Mouse (Mus musculus) midbrain, postnatal 0 days (tissue): ENCODE results near the gene Serpinb6b. TPM values are rescaled to one million over a fixed set of nuclear protein-coding genes. Genes with fewer than 3 reads are reported as not detected.
"Not testable (repeated sequence)": the region's sequence is repeated elsewhere in the genome, so short reads cannot be mapped to it uniquely, and the experiment has no call there.

Experiments
- ATAC-seq: fragments of 200-750 bp; cut with Nextera tagmentation; 2 replicates; pipeline ENCODE4 v1.8.0; 2017; ENCODE audit warnings: moderate number of reproducible peaks, mild to moderate bottlenecking, moderate TSS enrichment, moderate library complexity; ENCODE audit not compliant: low FRiP score
- DNase-seq: peaks from one replicate; pipeline ENCODE4 v3.0.0-alpha.2; 2015; ENCODE audit warnings: low spot score
- H3K27ac ChIP-seq: fragments of 300-500 bp; sonication (generic); 2 replicates; pipeline ENCODE4 v1.5.1; 2014; ENCODE audit warnings: low read depth, mild to moderate bottlenecking, low read length, mixed read lengths
- H3K27me3 ChIP-seq: fragments of 300-500 bp; sonication (generic); 2 replicates; pipeline ENCODE4 v1.6.1; 2014; ENCODE audit warnings: low read length, control low read depth, mixed read lengths; ENCODE audit not compliant: insufficient read depth
- H3K36me3 ChIP-seq: fragments of 300-500 bp; sonication (generic); 2 replicates; pipeline ENCODE4 v1.6.1; 2014; ENCODE audit warnings: low read length, control low read depth, mixed read lengths; ENCODE audit not compliant: insufficient read depth
- H3K4me1 ChIP-seq: fragments of 300-500 bp; sonication (generic); 2 replicates; pipeline ENCODE4 v1.6.1; 2014; ENCODE audit warnings: mild to moderate bottlenecking, control low read depth, antibody characterized with exemption, low read length, mixed read lengths; ENCODE audit not compliant: insufficient read depth
- H3K4me2 ChIP-seq: fragments of 300-500 bp; sonication (generic); 2 replicates; pipeline ENCODE4 v1.6.1; 2014; ENCODE audit warnings: low read depth, mild to moderate bottlenecking, low read length, mixed read lengths; ENCODE audit not compliant: poor library complexity, severe bottlenecking
- H3K4me3 ChIP-seq: fragments of 300-500 bp; sonication (generic); 2 replicates; pipeline ENCODE4 v1.5.1; 2014; ENCODE audit warnings: low read depth, mild to moderate bottlenecking, low read length, moderate library complexity
- H3K9ac ChIP-seq: fragments of 300-500 bp; sonication (generic); replicated peaks from 2 replicates; pipeline ENCODE4 v1.6.1; 2014; ENCODE audit warnings: mild to moderate bottlenecking, low read length, moderate library complexity, mixed read lengths; ENCODE audit not compliant: poor library complexity, severe bottlenecking
- H3K9me3 ChIP-seq: fragments of 300-500 bp; sonication (generic); 2 replicates; pipeline ENCODE4 v1.6.1; 2016; ENCODE audit warnings: low read length, control low read depth
- CTCF ChIP-seq: IDR thresholded peaks from 2 replicates; pipeline ENCODE4 v1.5.1; 2016; ENCODE audit warnings: antibody characterized with exemption, mild to moderate bottlenecking
- WGBS: fragments of 180-500 bp; shearing (Covaris S2); extraction: QIAGEN DNeasy Blood & Tissue Kit; methylation state at CpG from one replicate; pipeline ENCODE4 v1.1.7; 2014; 5-methylcytosine and 5-hydroxymethylcytosine counted together
- polyA plus RNA-seq: library from polyadenylated mRNA; unstranded; fragments of >200 nt; fragmentation: Nextera tagmentation; extraction: Ambion mirVana; gene quantifications from 2 replicates; pipeline ENCODE4 v1.2.1, GENCODE M21; 2015
- total RNA-seq: library from RNA; depleted of rRNA; stranded (reverse); fragments of >200 nt; gene quantifications from 2 replicates; pipeline ENCODE4 v1.2.3, GENCODE M21; 2014

The Serpinb6b gene
- total and polyA plus RNA-seq, 2 experiments from 2014 or later, result 1.4 to 2.5 TPM

DNA sequence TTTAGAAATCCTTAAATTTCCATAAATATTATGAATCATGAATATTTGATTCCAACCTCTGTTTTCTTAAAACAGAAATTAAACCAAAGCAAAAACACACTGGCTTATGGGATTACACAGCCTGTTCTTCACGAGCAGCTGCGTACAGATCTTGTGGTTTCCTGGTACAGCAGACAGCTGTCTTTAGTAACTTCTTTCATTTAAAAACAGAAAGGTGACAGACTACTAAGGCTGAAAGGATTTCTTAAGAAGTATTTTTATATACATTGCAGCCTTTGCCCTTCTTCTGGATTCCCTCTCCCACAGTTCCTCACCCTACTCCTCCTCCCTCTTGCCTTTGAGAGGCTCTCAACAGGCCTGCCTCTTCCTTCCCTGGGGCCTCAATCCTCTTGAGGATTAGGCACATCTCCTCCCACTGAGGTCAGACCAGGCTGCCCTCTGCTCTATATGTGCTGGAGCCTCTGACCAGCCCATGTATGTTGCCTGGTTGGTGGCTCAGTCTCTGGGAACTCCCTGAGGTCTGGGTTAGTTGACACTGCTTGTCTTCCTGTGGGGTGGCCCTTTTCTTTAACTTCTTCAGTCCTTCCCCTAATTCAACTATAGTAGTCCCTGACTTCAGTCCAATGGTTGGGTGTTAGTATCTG lies 35.8 kb upstream of the Serpinb6b start:
- Histone ChIP-seq H3K4me1 (no peaks in the 10 kb centered on the region), H3K27me3 (no peaks in the 10 kb centered on the region), H3K9me3 (no peaks in the 10 kb centered on the region), H3K9ac (no peak overlapping the region), H3K36me3 (no peaks in the 10 kb centered on the region), H3K4me2 (no peak overlapping the region), H3K4me3 (no peak overlapping the region), H3K27ac (no peak overlapping the region)
- no peak for TF ChIP-seq CTCF
- ATAC-seq (no peak), DNase-seq (no peak)
- WGBS, result 71% methylated on average over 2 of the region's 2 CpGs

DNA sequence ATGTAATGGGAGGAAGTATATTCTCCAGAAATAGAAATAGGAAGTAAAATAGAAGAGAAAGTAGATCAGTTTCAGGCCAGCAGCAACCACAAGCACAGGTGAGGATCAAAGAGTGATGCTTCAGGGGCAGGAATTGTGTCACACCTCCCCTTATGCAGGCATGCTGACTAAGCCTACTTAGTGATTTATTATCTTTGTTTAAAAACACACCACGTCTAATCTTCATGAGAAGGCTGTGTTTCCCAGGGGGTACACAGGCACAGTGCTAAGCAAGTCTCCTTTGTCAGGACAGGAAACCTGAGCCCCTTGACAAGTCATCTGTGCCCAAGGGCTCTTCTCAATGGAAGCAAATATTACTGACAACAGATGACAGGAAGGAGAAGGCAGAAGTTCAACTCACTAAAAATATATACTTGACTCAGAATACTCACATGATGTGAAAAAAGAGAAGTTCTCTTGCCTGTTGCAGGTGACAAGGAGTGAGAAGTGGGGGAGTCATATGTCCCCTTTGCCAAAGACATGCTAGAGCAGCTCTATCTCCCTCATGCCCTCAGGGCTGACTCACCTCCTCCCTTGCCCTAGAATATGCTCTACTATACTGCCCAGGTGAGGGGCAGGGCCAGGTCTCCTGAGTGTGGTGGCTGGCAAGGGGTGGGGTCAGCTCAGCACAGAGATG lies 30.2 kb upstream of the Serpinb6b start:
- no peak overlapping the region for H3K27ac ChIP-seq
- no peak overlapping the region for H3K4me2 ChIP-seq
- DNase-seq (no peak), ATAC-seq (no peak)
- no peaks in the 10 kb centered on the region for H3K4me1 ChIP-seq
- no peaks in the 10 kb centered on the region for H3K9me3 ChIP-seq
- WGBS, result 32% methylated on average over 1 of the region's 1 CpGs
- H3K4me3 ChIP-seq, result no peak overlapping the region
- TF ChIP-seq CTCF, result no peak
- no peaks in the 10 kb centered on the region for H3K27me3 ChIP-seq
- H3K36me3 ChIP-seq, result no peaks in the 10 kb centered on the region
- no peak overlapping the region for H3K9ac ChIP-seq

GRCm38 (mm10) chr13:32938275-32938674 lies 26.7 kb upstream of the Serpinb6b start:
- not testable (repeated sequence) for H3K27me3 ChIP-seq, H3K36me3 ChIP-seq, DNase-seq, H3K4me1 ChIP-seq, ATAC-seq, H3K27ac ChIP-seq, H3K9me3 ChIP-seq, H3K9ac ChIP-seq, H3K4me3 ChIP-seq, H3K4me2 ChIP-seq
- 87% methylated on average over 4 of the region's 4 CpGs for WGBS

GRCm38 (mm10) chr13:32939191-32939590 lies 25.8 kb upstream of the Serpinb6b start:
- not testable (repeated sequence) for H3K4me3 ChIP-seq, H3K4me1 ChIP-seq, H3K4me2 ChIP-seq, H3K36me3 ChIP-seq, H3K27ac ChIP-seq, H3K27me3 ChIP-seq, H3K9ac ChIP-seq, H3K9me3 ChIP-seq, DNase-seq, ATAC-seq
- 82% methylated on average over 3 of the region's 3 CpGs for WGBS

DNA sequence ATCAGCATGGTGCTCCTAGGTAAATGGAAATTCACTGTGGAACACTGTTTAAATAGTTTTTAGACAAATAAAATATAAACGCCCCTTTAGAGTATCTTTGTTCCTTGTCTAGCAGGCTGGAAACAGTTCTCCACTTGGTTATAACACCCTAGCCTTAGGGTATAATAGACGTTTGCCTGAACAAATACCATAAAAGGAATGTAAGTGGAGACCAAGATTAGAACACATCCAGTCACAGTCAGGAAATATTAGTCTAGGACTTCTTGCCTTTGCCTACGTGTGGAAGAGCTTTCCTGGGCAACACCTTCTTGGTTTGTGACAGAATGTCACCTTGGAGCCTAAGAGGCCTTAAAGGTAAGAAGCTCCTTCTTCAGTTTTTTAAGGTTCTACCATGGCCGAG lies 8.5 kb upstream of the Serpinb6b start:
- H3K4me1 ChIP-seq, result no peaks in the 10 kb centered on the region
- WGBS, result 78% methylated on average over 4 of the region's 4 CpGs

DNA sequence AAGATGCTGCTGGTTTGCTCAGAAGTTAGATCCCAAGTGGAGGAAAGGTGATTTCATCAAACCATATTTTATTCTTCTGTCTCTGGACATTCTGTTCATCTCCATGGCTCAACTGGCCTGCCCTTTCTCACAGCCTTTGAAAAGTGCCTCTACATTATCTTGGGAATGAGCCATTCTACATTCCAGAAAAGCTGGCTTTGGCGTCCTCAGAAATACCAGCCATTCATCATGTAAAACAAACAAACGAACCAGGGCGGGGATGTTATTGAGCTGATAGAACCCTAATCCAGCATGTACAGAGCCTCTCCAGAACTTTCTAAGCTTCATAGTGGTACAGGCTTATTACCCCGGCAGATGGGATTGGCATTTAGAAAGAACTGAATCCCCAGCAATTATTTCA lies 7.1 kb upstream of the Serpinb6b start:
- 84% methylated on average over 4 of the region's 4 CpGs for WGBS
- Histone ChIP-seq H3K27ac (no peak overlapping the region), H3K4me1 (no peaks in the 10 kb centered on the region), H3K9ac (no peak overlapping the region), H3K36me3 (no peaks in the 10 kb centered on the region), H3K27me3 (no peaks in the 10 kb centered on the region), H3K4me3 (no peak overlapping the region), H3K4me2 (no peak overlapping the region), H3K9me3 (no peaks in the 10 kb centered on the region)
- no peak for TF ChIP-seq CTCF
- ATAC-seq, result no peak
- no peak for DNase-seq

More for the DNA sequence above, 8.5 kb upstream of the Serpinb6b start:
- no peak overlapping the region for H3K4me2 ChIP-seq
- H3K27ac ChIP-seq, result no peak overlapping the region
- H3K9me3 ChIP-seq, result no peaks in the 10 kb centered on the region
- DNase-seq (no peak), ATAC-seq (no peak)
- no peaks in the 10 kb centered on the region for H3K36me3 ChIP-seq
- no peak overlapping the region for H3K9ac ChIP-seq
- H3K27me3 ChIP-seq, result no peaks in the 10 kb centered on the region
- no peak overlapping the region for H3K4me3 ChIP-seq
- TF ChIP-seq CTCF, result no peak

GRCm38 (mm10) chr13:32958521-32958920 lies 6.5 kb upstream of the Serpinb6b start:
- not testable (repeated sequence) for H3K9me3 ChIP-seq, H3K27ac ChIP-seq, H3K9ac ChIP-seq, H3K4me1 ChIP-seq, H3K36me3 ChIP-seq, H3K4me3 ChIP-seq, H3K27me3 ChIP-seq, DNase-seq, H3K4me2 ChIP-seq, ATAC-seq
- 94% methylated on average over 7 of the region's 7 CpGs for WGBS
